Mouse (Mus musculus) CH12.LX (cell line): ENCODE data around the gene Commd1. TPM values are rescaled to one million over a fixed set of nuclear protein-coding genes. Genes with fewer than 3 reads are reported as not detected.
A peak's percentile ranks its signal among the peaks of the same experiment; 100 is the strongest.

Experiments
- DNase-seq: peaks from one replicate; pipeline ENCODE4 v3.0.0-alpha.2; 2013; ENCODE audit errors: extremely low read depth
- H3K27ac ChIP-seq: 2 replicates; pipeline ENCODE4 v1.5.1; 2012; ENCODE audit warnings: low read depth, mild to moderate bottlenecking, control low read depth, moderate library complexity; ENCODE audit not compliant: insufficient read depth
- H3K27me3 ChIP-seq: replicated peaks from 2 replicates; pipeline ENCODE3; 2012; ENCODE audit warnings: inconsistent platforms
- H3K36me3 ChIP-seq, 2 experiments: replicated peaks in 1 of 2; 2 replicates each; pipeline versions ENCODE3 to v1.6.1; 2012; ENCODE audit warnings: inconsistent platforms in 1 of 2, low read length in 1 of 2, mild to moderate bottlenecking in 1 of 2, mixed read lengths in 1 of 2, moderate library complexity in 1 of 2; ENCODE audit not compliant: control insufficient read depth in 1 of 2, insufficient read depth in 1 of 2
- H3K4me1 ChIP-seq, 2 experiments: 2 replicates each; pipeline ENCODE4 v1.6.1; 2012; ENCODE audit warnings: inconsistent platforms in 1 of 2, moderate library complexity in 1 of 2; ENCODE audit not compliant: insufficient read depth in 2 of 2, control insufficient read depth in 1 of 2
- H3K4me2 ChIP-seq: 2 replicates; pipeline ENCODE4 v1.6.1; 2012; ENCODE audit warnings: low read depth, mild to moderate bottlenecking, control low read depth; ENCODE audit not compliant: poor library complexity, insufficient read depth, severe bottlenecking
- H3K4me3 ChIP-seq, 3 experiments: fragments of 150-350 bp in 1 of 3; sonication (generic) in 1 of 3; replicated peaks in 1 of 3; 2 replicates each; pipeline versions ENCODE3 to v1.5.1; 2011 to 2012; ENCODE audit warnings: low read depth in 2 of 3, low read length in 2 of 3, mild to moderate bottlenecking in 2 of 3, moderate library complexity in 2 of 3, control low read depth in 1 of 3, improper control_type of control experiment in 1 of 3, inconsistent platforms in 1 of 3, mixed read lengths in 1 of 3; ENCODE audit not compliant: poor library complexity in 1 of 3
- H3K79me2 ChIP-seq: replicated peaks from 2 replicates; pipeline ENCODE4 v1.6.1; 2012; ENCODE audit warnings: mild to moderate bottlenecking, moderate library complexity; ENCODE audit not compliant: control insufficient read depth, poor library complexity, insufficient read depth, severe bottlenecking; ENCODE audit errors: extremely low read depth
- H3K9ac ChIP-seq: 2 replicates; pipeline ENCODE4 v1.6.1; 2012; ENCODE audit warnings: low read depth, mild to moderate bottlenecking, control low read depth, moderate library complexity; ENCODE audit not compliant: insufficient read depth
- H3K9me3 ChIP-seq: replicated peaks from 2 replicates; pipeline ENCODE3; 2012; ENCODE audit warnings: low read length, inconsistent platforms, mixed read lengths
- ELF1 ChIP-seq: IDR thresholded peaks from 2 replicates; pipeline ENCODE4 v1.6.1; 2014; ENCODE audit warnings: low read depth, mild to moderate bottlenecking, inconsistent platforms, low read length, improper control_type of control experiment
- EP300 ChIP-seq: IDR thresholded peaks from 2 replicates; pipeline ENCODE4 v1.6.1; 2011; ENCODE audit warnings: low read length, improper control_type of control experiment
- ETS1 ChIP-seq: conservative IDR thresholded peaks from 2 replicates; pipeline ENCODE4 v1.6.1; 2012; ENCODE audit warnings: low read depth, mild to moderate bottlenecking, inconsistent platforms, low read length, improper control_type of control experiment, moderate library complexity
- GABPA ChIP-seq: IDR thresholded peaks from 2 replicates; pipeline ENCODE4 v1.6.1; 2012; ENCODE audit warnings: low read depth, low read length, improper control_type of control experiment, inconsistent platforms; ENCODE audit not compliant: insufficient replicate concordance
- IRF4 ChIP-seq: IDR thresholded peaks from 2 replicates; pipeline ENCODE4 v1.6.1; 2014; ENCODE audit warnings: low read depth, mild to moderate bottlenecking, inconsistent platforms, low read length, improper control_type of control experiment
- JUND ChIP-seq: conservative IDR thresholded peaks from 2 replicates; pipeline ENCODE4 v1.6.1; 2011; ENCODE audit warnings: low read depth, low read length, improper control_type of control experiment
- MXI1 ChIP-seq: IDR thresholded peaks from 2 replicates; pipeline ENCODE4 v1.6.1; 2011; ENCODE audit warnings: mild to moderate bottlenecking, low read depth, low read length, improper control_type of control experiment
- POLR2AphosphoS2 ChIP-seq: IDR thresholded peaks from 2 replicates; pipeline ENCODE4 v1.6.1; 2011; ENCODE audit warnings: low read depth, low read length, improper control_type of control experiment
- RCOR1 ChIP-seq: conservative IDR thresholded peaks from 2 replicates; pipeline ENCODE4 v1.6.1; 2012; ENCODE audit warnings: low read depth, mild to moderate bottlenecking, inconsistent platforms, low read length, improper control_type of control experiment
- TBP ChIP-seq: conservative IDR thresholded peaks from 2 replicates; pipeline ENCODE4 v1.6.1; 2011; ENCODE audit warnings: low read depth, low read length, improper control_type of control experiment
- TCF12 ChIP-seq: IDR thresholded peaks from 2 replicates; pipeline ENCODE4 v1.6.1; 2014; ENCODE audit warnings: low read depth, mild to moderate bottlenecking, inconsistent platforms, low read length, improper control_type of control experiment
- dilution Hi-C: fragments of 300-500 bp; cut with MboI; formaldehyde crosslinking; loops from 2 replicates; pipeline ENCODE4 v1.14.3; 2020; ENCODE audit warnings: low sequenced_read_pairs; ENCODE audit not compliant: extremely low pct_unique_long_range_greater_than_20kb, extremely low pct_ligation_motif_present
- in situ Hi-C: fragments of 300-500 bp; cut with MboI; formaldehyde crosslinking; loops from 3 replicates; pipeline ENCODE4 v1.14.3; 2019; ENCODE audit warnings: low sequenced_read_pairs, low pct_ligation_motif_present, low pct_unique_long_range_greater_than_20kb, mixed read lengths
- polyA plus RNA-seq: library from polyadenylated mRNA; unstranded; fragments of >175 nt; gene quantifications from 2 replicates; pipeline ENCODE4 v1.2.1, GENCODE M21; 2012; ENCODE audit warnings: low read depth; ENCODE audit not compliant: insufficient read length
- total RNA-seq, 2 experiments: library from RNA; depleted of rRNA; stranded (reverse); fragments of 300-350 nt in 1 of 2; fragments of >200 nt in 1 of 2; gene quantifications; 2 replicates each; pipeline ENCODE4 v1.2.3; 2012 to 2014

Gene Commd1
- total and polyA plus RNA-seq, 3 experiments, result 109 to 163 (median 113) TPM

DNA sequence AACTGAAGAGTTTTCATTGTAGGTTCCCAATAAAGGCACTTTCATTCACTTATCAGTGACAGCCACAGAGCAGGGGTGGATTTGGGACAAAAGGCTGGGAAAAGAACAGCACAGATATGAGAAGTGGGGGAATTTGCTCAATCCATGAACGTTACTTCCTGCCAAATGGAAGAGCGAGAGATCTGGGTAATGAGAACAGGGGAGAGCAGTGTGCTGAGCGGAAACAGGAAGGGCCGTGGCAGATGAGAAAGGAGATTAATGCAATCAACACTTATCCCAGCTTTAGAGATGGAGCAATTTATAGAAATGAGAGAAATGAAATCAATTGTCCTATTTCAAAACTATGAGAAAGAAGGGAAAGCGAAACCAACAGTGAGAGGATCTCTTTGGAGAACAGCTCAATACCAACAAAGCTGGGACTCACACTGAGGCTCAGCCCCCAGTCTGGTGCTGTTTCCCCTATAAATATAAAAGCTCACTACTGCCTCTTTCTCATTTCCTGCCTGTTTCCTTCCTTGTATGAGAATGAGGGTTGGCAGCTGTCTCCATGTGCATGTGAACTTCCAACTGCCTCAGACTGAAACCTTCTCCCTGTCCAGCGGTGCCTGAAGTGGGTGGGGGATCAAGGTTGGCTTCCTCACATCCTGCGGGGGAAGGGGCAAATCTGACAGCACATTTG lies 110.4 kb downstream of the Commd1 start (continued):
- TF ChIP-seq IRF4 (peak; percentile 34; the same call in 1 of the 2 replicates), GABPA (no peak), MXI1 (0 out of 2 replicates have a peak, but pooled peaks have one; percentile 42)

DNA sequence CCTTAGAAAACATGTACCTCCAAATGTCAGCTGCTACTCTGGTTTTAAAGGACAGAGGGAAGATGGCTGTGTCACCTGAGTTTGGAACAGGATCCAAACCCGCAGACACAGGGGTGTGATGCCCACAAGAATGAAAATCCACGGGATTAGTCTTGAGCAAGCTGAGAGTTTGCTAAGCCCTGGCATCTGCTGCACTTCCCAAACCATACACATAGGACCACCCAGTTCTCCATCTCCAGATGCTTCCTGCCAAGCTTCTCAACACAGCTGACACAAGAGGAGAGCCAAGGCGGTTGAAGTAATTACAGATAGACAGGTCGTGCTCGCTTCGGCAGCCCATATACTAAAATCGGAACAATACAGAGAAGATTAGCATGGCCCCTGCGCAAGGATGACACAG lies 113.6 kb downstream of the Commd1 start:
- DNase-seq, result no peak
- H3K4me1 ChIP-seq, result peaks cover 48 to 93% of the 10 kb centered on the region in 2 experiments

DNA sequence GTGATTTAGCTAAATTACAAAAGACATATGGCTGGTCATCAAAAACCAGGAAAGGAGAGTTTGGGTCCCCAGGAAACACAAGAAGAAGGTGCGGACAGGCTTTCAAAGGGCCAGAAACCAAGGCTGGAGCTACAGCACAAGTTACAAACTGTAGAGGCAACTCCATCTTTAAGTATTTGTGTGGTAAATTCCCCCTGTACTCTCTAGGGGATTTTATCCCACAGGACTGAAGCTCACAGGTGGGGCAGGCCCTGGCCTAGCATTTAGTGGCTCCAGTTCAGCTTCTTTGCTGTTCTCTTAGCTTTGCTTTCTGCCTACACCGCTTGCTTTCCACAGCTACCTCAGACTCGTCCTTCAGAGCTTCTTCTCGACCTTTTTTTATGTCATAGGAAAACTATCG lies 114.5 kb downstream of the Commd1 start:
- Histone ChIP-seq H3K27me3 (no peaks in the 10 kb centered on the region), H3K4me2 (no peak overlapping the region), H3K36me3 (peaks cover 0 to 5% of the 10 kb centered on the region in 2 experiments), H3K9ac (no peak overlapping the region), H3K79me2 (no peaks in the 10 kb centered on the region), H3K4me1 (peaks cover 46 to 91% of the 10 kb centered on the region in 2 experiments), H3K9me3 (no peaks in the 10 kb centered on the region), H3K4me3 (no peak overlapping the region), H3K27ac (no peak overlapping the region)
- dilution Hi-C loops, result no loop called here
- peak; percentile 59; the same call in 1 of the 2 replicates for TF ChIP-seq ETS1
- TF ChIP-seq EP300, result peak; percentile 63; the same call in 1 of the 2 replicates
- no peak for TF ChIP-seq RCOR1
- TF ChIP-seq TCF12, result peak; percentile 38; the same call in 1 of the 2 replicates
- no peak for TF ChIP-seq POLR2AphosphoS2
- TF ChIP-seq TBP, result no peak
- in situ Hi-C loops, result loop anchor here (5.0 kb wide), 1 partner anchor 65 kb away; no protein-coding TSS in a partner anchor
- peak; percentile 75 for DNase-seq

More for the DNA sequence above, 113.6 kb downstream of the Commd1 start:
- Histone ChIP-seq H3K9me3 (no peaks in the 10 kb centered on the region), H3K36me3 (peaks cover 0 to 5% of the 10 kb centered on the region in 2 experiments), H3K9ac (no peak overlapping the region), H3K4me2 (no peak overlapping the region), H3K27me3 (no peaks in the 10 kb centered on the region), H3K79me2 (no peaks in the 10 kb centered on the region), H3K4me3 (no peak overlapping the region), H3K27ac (no peak overlapping the region)
- in situ Hi-C loops (loop anchor here (5.0 kb wide), 1 partner anchor 64 kb away; no protein-coding TSS in a partner anchor), dilution Hi-C loops (no loop called here)
- TF ChIP-seq JUND, result no peak
- TF ChIP-seq ELF1, result no peak
